Mouse (Mus musculus) mesoderm, embryonic 11.5 days (tissue): ENCODE measurements around the gene Mcm9.
"Not testable (repeated sequence)": the region's sequence is repeated elsewhere in the genome, so short reads cannot be mapped to it uniquely, and the experiment has no call there.

Experiments
- DNase-seq: peaks from one replicate; pipeline ENCODE4 v3.0.0-alpha.2; 2012; ENCODE audit warnings: low read depth, low spot score

The Mcm9 gene

GRCm38 (mm10) chr10:53630339-53630738 is at the start of gene Mcm9:
Gene Mcm9 (minus strand): TSS chr10:53630439.
- DNase-seq, result not testable (repeated sequence)

DNA sequence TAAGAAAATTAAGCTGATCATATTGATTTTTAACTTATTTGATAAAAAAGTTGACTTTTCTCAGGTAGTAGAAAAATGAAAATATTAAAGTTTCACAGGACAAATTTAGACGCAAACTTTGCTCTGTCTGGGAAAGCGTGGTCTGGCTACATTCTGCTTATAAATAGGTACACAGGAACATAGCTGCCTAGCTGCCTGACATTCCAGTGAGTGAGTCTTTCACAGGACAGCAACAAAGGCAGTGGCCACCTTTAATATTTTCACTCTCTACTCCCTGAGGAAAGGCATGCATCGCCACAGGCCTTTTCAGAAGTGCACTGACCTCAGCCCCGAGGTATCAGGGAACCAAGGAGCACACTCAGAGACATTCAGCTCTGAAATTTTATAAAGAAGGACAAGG is 31.5 kb upstream of the Mcm9 start:
- no peak for DNase-seq

- not testable (repeated sequence) for DNase-seq
Measured at GRCm38 (mm10) chr10:53654239-53654638, 24.0 kb upstream of the Mcm9 start.

GRCm38 (mm10) chr10:53650683-53651082 is 20.4 kb upstream of the Mcm9 start:
- DNase-seq, result no peak

- DNase-seq, result peak; percentile 35
Measured at GRCm38 (mm10) chr10:53641507-53641906, 11.3 kb upstream of the Mcm9 start.

DNA sequence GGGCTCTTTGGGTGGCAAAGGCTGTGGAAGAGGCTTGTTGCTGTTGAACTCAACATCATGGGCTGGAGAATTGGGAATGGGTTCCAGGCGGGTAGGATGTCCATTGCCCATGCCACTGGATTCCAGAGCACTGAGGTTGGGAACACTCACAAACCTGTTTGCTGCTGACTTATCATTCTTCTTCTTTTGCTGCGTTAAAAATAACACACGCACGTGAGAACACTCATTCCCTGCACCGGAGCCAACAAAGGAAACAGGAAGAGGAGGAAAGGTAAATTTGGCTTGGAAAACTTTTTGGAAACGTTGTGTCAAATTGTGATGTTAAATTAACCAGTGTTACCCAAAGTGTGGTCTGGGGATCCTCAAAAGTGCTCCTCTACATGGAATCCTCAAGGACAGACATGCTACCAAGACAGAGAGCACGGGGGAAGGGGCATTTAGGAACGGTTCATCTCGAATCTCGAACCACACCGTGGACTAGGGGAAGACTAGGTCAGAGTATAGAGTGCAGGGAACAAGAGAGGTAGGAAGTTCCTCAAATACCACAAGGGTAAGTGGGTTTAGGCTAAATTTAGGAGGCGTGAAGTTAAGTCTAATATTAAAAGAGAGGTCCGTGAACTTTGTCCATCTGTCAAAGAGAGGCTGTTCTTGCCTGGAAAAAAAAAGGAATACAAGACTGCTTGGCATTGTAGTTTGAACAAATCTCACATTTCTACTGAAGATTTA is 5.2 kb upstream of the Mcm9 start:
- DNase-seq, result no peak

DNA sequence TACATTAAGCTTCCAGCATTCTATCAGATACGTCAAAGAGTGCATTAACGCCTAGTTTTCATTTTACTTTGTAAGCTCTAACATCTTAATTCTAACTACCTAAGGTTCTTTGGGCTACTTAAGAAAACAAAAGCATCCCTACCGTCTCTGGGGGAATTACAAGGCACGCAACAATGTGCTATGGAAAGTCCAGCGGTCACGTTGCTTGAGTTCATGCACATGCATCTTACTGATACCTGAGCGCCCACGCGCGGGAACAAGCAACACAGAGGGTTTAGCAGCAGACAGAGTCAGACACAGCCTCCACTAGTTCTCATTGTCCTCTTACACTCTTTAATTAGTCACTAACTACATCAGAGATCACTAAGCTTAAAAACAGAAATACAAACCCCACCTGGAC is 3.9 kb upstream of the Mcm9 start:
- no peak for DNase-seq

DNA sequence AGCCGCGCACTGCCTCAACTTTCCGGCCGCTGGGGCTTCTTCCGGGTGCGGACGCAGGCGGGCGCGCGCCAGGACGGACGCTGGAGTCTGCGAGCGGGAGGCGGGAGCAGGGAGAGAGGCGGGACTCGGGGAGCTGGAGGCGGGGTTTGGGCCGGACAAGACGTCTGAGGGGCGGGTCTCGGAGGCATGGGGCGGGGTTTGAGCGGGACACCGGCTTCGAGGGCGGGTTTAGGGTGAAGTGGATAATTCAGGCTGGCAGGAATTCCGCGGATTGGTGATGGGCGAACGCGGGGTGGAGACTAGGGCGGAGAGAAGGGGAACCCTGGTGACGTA is 355 bp downstream of the Mcm9 start:
- DNase-seq, result peak; percentile 97

- DNase-seq, result peak; percentile 93
Measured at GRCm38 (mm10) chr10:53629247-53629917, 857 bp downstream of the Mcm9 start.

- no peak for DNase-seq
Measured at GRCm38 (mm10) chr10:53615850-53616616, 14.2 kb downstream of the Mcm9 start.

DNA sequence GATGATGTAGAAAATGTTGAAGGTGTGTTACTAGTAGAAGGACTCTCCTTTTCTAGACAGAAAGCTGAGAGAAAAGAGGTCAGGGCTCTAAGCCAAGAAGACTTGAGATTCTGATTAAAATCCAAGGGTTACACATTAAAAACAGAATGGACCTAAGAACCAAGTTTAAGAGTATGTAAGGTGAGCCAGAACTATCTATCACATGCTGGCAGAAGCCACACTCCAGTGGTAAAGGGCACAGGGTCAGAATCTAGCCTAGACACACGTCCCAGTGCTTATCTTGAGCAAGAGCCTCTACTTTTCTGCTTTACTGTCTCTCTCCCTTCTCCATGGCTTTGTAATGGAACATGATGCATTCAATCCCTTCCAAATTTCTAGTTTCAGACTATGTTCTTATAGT is 16.3 kb downstream of the Mcm9 start:
- no peak for DNase-seq

- no peak for DNase-seq
Measured at GRCm38 (mm10) chr10:53612172-53612571, 18.1 kb downstream of the Mcm9 start.

GRCm38 (mm10) chr10:53608274-53608673 is 22.0 kb downstream of the Mcm9 start:
- no peak for DNase-seq

GRCm38 (mm10) chr10:53605328-53605727 is 24.9 kb downstream of the Mcm9 start:
- no peak for DNase-seq

GRCm38 (mm10) chr10:53598821-53599220 is 31.4 kb downstream of the Mcm9 start:
- DNase-seq, result peak; percentile 35

DNA sequence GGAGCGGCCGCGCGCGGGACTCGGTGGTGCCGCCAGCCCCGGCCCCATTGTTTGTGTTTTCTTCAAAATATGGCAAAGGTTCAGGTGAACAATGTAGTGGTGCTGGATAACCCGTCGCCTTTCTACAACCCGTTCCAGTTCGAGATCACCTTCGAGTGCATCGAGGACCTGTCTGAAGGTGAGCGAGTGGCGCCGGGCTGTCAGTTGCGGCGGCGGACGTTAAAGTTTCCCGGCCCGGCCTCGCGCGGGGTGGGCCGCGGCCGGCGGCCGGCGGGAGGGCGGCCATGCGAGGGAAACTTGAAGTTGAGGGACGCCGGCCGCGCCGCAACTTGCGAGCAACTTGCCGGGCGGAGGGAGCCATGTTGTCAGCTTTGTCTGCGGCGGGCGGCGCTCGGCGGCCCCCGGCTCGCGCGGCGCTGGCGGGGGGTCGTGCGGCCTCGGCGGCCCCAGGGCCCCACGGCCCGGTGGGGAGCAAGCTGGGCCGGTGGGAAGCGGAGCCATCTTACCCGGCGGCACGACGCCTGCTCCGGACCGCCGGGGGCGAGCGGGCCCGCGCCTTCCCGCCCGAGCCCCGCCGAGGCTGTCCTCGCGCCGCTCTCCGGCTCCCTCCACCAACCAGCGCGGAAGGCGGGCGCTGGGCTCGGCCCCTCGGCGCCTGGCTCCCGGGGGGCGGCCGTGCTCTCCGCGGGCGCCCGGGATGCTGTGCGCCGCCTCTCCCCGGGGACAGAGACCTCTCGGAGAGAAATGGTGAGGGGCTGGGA is 32.9 kb downstream of the Mcm9 start:
- peak; percentile 45 for DNase-seq

- DNase-seq, result peak; percentile 97
Measured at GRCm38 (mm10) chr10:53596677-53597120, 33.5 kb downstream of the Mcm9 start, which contains the start of gene Asf1a. Gene Asf1a (plus strand): TSS chr10:53596757.

DNA sequence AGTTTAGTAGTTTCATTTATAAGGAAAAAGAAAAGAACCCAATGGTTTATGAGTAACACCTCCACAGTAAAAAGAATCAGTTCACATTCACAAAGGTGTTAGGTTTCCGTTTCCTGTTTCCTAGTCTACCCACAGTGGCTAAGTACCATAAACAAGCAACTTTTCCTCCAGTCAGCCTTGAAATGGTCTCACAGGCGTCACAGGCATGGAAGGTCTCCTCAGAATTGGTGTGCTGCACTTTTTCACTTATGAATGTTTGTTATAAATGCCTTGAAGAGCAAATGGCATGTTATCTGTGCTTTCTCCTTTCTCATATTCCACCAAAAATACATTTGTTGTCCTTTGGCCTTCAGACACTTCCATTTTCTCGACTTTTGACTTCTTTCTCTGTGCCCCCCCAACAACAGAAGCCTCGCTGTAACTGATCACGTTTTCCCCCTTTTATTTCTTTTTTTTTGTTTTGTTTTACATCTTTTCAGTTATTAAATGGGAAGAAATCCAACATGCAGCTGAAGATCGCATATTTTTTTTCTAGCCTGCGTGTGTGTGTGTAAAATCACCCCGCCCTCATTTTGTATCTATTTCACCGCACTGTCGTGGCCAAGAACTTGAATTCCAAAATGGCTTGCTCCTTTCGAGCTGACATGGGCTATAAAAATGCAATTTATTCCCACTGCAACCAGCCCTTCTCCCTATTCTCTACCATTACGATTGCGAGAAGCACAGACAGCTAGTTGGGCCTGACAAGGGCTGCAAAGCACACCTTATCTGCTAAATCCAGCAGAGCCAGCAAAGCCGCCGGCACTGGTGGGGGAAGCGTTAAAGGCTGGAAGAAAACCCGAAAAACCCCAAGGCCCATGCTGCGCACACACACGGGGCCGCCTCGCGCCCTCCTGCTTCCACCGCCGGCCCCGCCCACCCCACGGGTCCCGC is 34.2 kb downstream of the Mcm9 start:
- no peak for DNase-seq

GRCm38 (mm10) chr10:53585777-53586176 is 44.5 kb downstream of the Mcm9 start:
- no peak for DNase-seq

DNA sequence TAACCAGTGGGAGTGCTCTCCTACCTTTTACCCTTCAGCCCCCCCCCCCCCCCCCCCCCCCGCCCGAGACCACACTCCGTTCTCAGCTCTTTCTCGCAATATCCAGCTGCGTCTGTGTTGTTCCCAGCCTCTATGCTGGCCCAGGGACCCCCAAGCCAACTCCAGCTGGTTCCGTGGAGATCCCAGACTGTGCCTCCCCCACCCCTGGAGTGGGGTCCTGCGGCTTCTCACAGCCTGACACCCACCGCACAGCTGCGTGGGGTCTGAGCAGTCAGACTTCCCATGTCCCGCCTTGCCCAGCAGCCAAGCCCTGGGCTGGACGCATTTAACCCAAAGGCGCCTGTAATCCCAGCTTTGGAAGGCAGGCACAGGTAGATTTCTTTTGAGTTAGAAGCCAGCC is 49.2 kb downstream of the Mcm9 start:
- DNase-seq, result no peak
